7 mouse cellular contexts compared by ENCODE assay signal in genomic region chr2:60880789-60881570, GRCm38 (mm10).
DNase-seq lines count a peak whose midpoint lies in the region; ATAC-seq and TF ChIP-seq lines count a peak whose summit lies in the region.

No protein-coding gene starts in this region.

- peak overlapping the region; percentile 86 for H3K27ac ChIP-seq in intestine, postnatal 0 days (ENCODE audit: low read depth, low read length)
- H3K27ac ChIP-seq in limb, embryonic 15.5 days, result peak overlapping the region; percentile 96
- peak overlapping the region; percentile 79 for H3K27ac ChIP-seq in midbrain, embryonic 15.5 days

- peak; percentile 91 for DNase-seq in adrenal gland, adult 2 months
- peak; percentile 84 for DNase-seq in embryo, embryonic 11 days
- DNase-seq in spleen, postnatal 10 days (ENCODE audit: low spot score in 2 of 2), result peak; percentile 68 to 74

- H3K4me2 ChIP-seq in intestine, postnatal 0 days (replicated peaks; ENCODE audit: low read depth), result peak overlapping the region; percentile 88
- peak overlapping the region; percentile 74 for H3K4me2 ChIP-seq in limb, embryonic 15.5 days
- H3K4me2 ChIP-seq in midbrain, embryonic 15.5 days, result peak overlapping the region; percentile 95

- H3K36me3 ChIP-seq in intestine, postnatal 0 days (ENCODE audit: control insufficient read depth, insufficient read depth), result 0 out of 2 replicates have a peak, but pooled peaks cover 3% of the 10 kb centered on the region
- no peaks in the 10 kb centered on the region for H3K36me3 ChIP-seq in limb, embryonic 15.5 days
- H3K36me3 ChIP-seq in midbrain, embryonic 15.5 days (replicated peaks), result no peaks in the 10 kb centered on the region

- H3K9me3 ChIP-seq in intestine, postnatal 0 days (ENCODE audit: control insufficient read depth), result no peaks in the 10 kb centered on the region
- no peaks in the 10 kb centered on the region for H3K9me3 ChIP-seq in limb, embryonic 15.5 days
- no peaks in the 10 kb centered on the region for H3K9me3 ChIP-seq in midbrain, embryonic 15.5 days

- under 1% methylated on average over 69 of the region's 104 CpGs for WGBS in intestine, postnatal 0 days
- WGBS in limb, embryonic 15.5 days, result under 1% methylated on average over 64 of the region's 104 CpGs
- 1% methylated on average over 83 of the region's 104 CpGs for WGBS in midbrain, embryonic 15.5 days

- ATAC-seq in granulocyte monocyte progenitor cell, adult 5-6 weeks (replicated peaks; ENCODE audit: poor library complexity, severe bottlenecking), result peak; percentile 17; the same call in 1 of the 2 replicates
- ATAC-seq in intestine, postnatal 0 days, result peak; percentile 88
- peak; percentile 91 for ATAC-seq in limb, embryonic 15.5 days (ENCODE audit: insufficient number of reproducible peaks, low FRiP score, low TSS enrichment, low read depth)
- peak; percentile 87 for ATAC-seq in midbrain, embryonic 15.5 days (replicated peaks)

- TF ChIP-seq CTCF in intestine, postnatal 0 days (IDR thresholded peaks at IDR 0.05; ENCODE audit: low read depth), result 0 out of 2 replicates have a peak, but pooled peaks have one; percentile 10

- H3K4me1 ChIP-seq in intestine, postnatal 0 days (replicated peaks; ENCODE audit: control insufficient read depth, insufficient read depth, low read length), result peaks cover 4% of the 10 kb centered on the region; the same call in 1 of the 2 replicates
- peaks cover 48% of the 10 kb centered on the region for H3K4me1 ChIP-seq in limb, embryonic 15.5 days
- H3K4me1 ChIP-seq in midbrain, embryonic 15.5 days, result peaks cover 21% of the 10 kb centered on the region

- peak overlapping the region; percentile 85 for H3K9ac ChIP-seq in intestine, postnatal 0 days (ENCODE audit: low read depth, low read length)
- H3K9ac ChIP-seq in limb, embryonic 15.5 days, result peak overlapping the region; percentile 79
- H3K9ac ChIP-seq in midbrain, embryonic 15.5 days, result peak overlapping the region; percentile 78

- H3K27me3 ChIP-seq in intestine, postnatal 0 days (replicated peaks; ENCODE audit: control insufficient read depth, insufficient read depth, low read length), result no peaks in the 10 kb centered on the region
- H3K27me3 ChIP-seq in limb, embryonic 15.5 days, result no peaks in the 10 kb centered on the region
- H3K27me3 ChIP-seq in midbrain, embryonic 15.5 days (replicated peaks), result peaks cover 10% of the 10 kb centered on the region

- peak overlapping the region; percentile 93 for H3K4me3 ChIP-seq in intestine, postnatal 0 days (ENCODE audit: low read depth, low read length)
- peak overlapping the region; percentile 82 for H3K4me3 ChIP-seq in limb, embryonic 15.5 days
- H3K4me3 ChIP-seq in midbrain, embryonic 15.5 days, result peak overlapping the region; percentile 94

Comparison
In these comparisons a context has a peak if more than half of its experiments do, and no peak if none do; other contexts are left out.
1. Peak in every context shown above with its lines: DNase-seq, ATAC-seq, H3K4me3 ChIP-seq and H3K27ac ChIP-seq.
2. ATAC-seq: peak in every context shown above with its lines; median percentile 91 in limb, embryonic 15.5 days; 88 in intestine, postnatal 0 days; 87 in midbrain, embryonic 15.5 days; 17 in granulocyte monocyte progenitor cell, adult 5-6 weeks.